Mouse (Mus musculus): Measurements from ENCODE around the gene Taf5l. TPM values are rescaled to one million over a fixed set of nuclear protein-coding genes. Genes with fewer than 3 reads are reported as not detected.
"Not testable (repeated sequence)": the region's sequence is repeated elsewhere in the genome, so short reads cannot be mapped to it uniquely, and the experiment has no call there.

Gene Taf5l
- polyA plus RNA-seq, 1 experiment from 2014 or later = 15.0 TPM

DNA sequence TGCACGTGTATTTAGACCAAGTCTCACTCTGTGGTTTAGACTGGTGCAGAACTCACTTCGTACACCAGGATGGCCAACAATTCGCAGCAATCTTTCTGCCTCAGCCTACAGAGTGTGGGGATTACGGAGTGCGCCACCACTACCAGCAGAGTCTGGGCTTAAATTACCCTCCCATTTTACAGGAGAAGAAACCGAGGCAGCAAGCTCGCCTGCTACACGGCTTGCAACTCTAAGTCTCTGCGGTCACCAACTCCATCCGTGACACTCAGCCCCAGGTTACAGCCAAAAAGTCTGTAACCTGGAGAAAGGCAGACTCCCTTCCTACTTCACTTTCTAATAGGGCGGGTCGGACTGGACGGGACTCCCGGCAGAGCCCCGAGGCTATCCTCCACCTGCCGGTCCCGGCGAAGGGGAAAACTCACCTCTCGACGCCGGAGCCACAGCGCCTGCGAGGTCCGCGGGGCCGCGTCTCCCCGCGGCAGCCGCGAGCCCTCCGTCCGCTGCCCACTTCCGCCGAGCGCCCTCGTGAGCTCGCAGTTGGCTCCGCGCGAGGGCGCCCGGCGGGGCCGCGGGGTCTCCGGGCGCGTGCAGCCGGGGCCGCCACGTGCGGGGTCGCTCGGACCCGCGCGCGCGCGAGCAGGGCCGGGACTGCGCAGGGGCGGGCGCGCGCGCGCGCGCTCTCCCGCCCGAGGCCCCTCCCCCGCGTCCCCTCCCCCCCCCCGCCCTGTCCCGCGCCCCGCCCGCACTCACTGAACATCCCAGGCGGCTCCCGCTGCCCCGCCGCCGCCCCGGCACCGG lies 559 bp downstream of the Taf5l start:
- Histone ChIP-seq H3K9me3 (ENCODE audit: low read length) (no peaks in the 10 kb centered on the region), H3K4me1 (ENCODE audit: insufficient read depth) (peaks cover 38% of the 10 kb centered on the region), H3K9ac (replicated peaks) (peak overlapping the region; percentile 93), H3K36me3 (replicated peaks; ENCODE audit: insufficient read depth, low read length) (peaks cover 12% of the 10 kb centered on the region), H3K27ac (ENCODE audit: low read depth) (peak overlapping the region; percentile 95), H3K27me3 (ENCODE audit: insufficient read depth, low read length) (no peaks in the 10 kb centered on the region), H3K4me2 (ENCODE audit: low read depth, low read length) (peak overlapping the region; percentile 76), H3K4me3 (ENCODE audit: low read depth, low read length) (peak overlapping the region; percentile 95)
- TF ChIP-seq EP300 (IDR thresholded peaks at IDR 0.05; ENCODE audit: low read depth) (no peak), CTCF (IDR thresholded peaks at IDR 0.05; ENCODE audit: low read depth) (peak; percentile 16; the same call in 1 of the 2 replicates)
- no peak for DNase-seq
- under 1% methylated on average over 52 of the region's 87 CpGs for WGBS (ENCODE audit: insufficient replicate concordance)
- ATAC-seq = peak; percentile 88

- Histone ChIP-seq H3K4me2 (ENCODE audit: low read depth, low read length) (peak overlapping the region; percentile 76), H3K4me3 (ENCODE audit: low read depth, low read length) (peak overlapping the region; percentile 95), H3K27me3 (ENCODE audit: insufficient read depth, low read length) (no peaks in the 10 kb centered on the region), H3K4me1 (ENCODE audit: insufficient read depth) (peaks cover 39% of the 10 kb centered on the region), H3K9me3 (ENCODE audit: low read length) (no peaks in the 10 kb centered on the region), H3K27ac (ENCODE audit: low read depth) (peak overlapping the region; percentile 95), H3K9ac (replicated peaks) (peak overlapping the region; percentile 93), H3K36me3 (replicated peaks; ENCODE audit: insufficient read depth, low read length) (peaks cover 9% of the 10 kb centered on the region)
- 9% methylated on average over 13 of the region's 13 CpGs for WGBS (ENCODE audit: insufficient replicate concordance)
- ATAC-seq (peak; percentile 35), DNase-seq (peak; percentile 59)
- TF ChIP-seq EP300 (IDR thresholded peaks at IDR 0.05; ENCODE audit: low read depth) (no peak), CTCF (IDR thresholded peaks at IDR 0.05; ENCODE audit: low read depth) (no peak)
These were observed 1.4 kb downstream of the Taf5l start for GRCm38 (mm10) chr8:124019782-124020181.

GRCm38 (mm10) chr8:124014751-124015150 lies 6.4 kb downstream of the Taf5l start:
- H3K4me3 ChIP-seq (ENCODE audit: low read depth, low read length) = no peak overlapping the region
- DNase-seq (no peak), ATAC-seq (no peak)
- H3K4me1 ChIP-seq (ENCODE audit: insufficient read depth) = peaks cover 39% of the 10 kb centered on the region
- TF ChIP-seq CTCF (IDR thresholded peaks at IDR 0.05; ENCODE audit: low read depth) = no peak
- TF ChIP-seq EP300 (IDR thresholded peaks at IDR 0.05; ENCODE audit: low read depth) = no peak
- no peaks in the 10 kb centered on the region for H3K27me3 ChIP-seq (ENCODE audit: insufficient read depth, low read length)
- WGBS (ENCODE audit: insufficient replicate concordance) = 57% methylated on average over 3 of the region's 3 CpGs
- no peaks in the 10 kb centered on the region for H3K9me3 ChIP-seq (ENCODE audit: low read length)
- 0 out of 2 replicates have a peak, but pooled peaks cover 4% of the 10 kb centered on the region for H3K36me3 ChIP-seq (replicated peaks; ENCODE audit: insufficient read depth, low read length)
- H3K9ac ChIP-seq (replicated peaks) = no peak overlapping the region
- H3K4me2 ChIP-seq (ENCODE audit: low read depth, low read length) = no peak overlapping the region
- peak overlapping the region; percentile 34; the same call in 1 of the 2 replicates for H3K27ac ChIP-seq (ENCODE audit: low read depth)

- 84% methylated on average over 7 of the region's 7 CpGs for WGBS (ENCODE audit: insufficient replicate concordance)
- not testable (repeated sequence) for H3K27me3 ChIP-seq (ENCODE audit: insufficient read depth, low read length)
- peaks cover 34% of the 10 kb centered on the region for H3K4me1 ChIP-seq (ENCODE audit: insufficient read depth)
These were observed 6.9 kb downstream of the Taf5l start for GRCm38 (mm10) chr8:124014299-124014698.

DNA sequence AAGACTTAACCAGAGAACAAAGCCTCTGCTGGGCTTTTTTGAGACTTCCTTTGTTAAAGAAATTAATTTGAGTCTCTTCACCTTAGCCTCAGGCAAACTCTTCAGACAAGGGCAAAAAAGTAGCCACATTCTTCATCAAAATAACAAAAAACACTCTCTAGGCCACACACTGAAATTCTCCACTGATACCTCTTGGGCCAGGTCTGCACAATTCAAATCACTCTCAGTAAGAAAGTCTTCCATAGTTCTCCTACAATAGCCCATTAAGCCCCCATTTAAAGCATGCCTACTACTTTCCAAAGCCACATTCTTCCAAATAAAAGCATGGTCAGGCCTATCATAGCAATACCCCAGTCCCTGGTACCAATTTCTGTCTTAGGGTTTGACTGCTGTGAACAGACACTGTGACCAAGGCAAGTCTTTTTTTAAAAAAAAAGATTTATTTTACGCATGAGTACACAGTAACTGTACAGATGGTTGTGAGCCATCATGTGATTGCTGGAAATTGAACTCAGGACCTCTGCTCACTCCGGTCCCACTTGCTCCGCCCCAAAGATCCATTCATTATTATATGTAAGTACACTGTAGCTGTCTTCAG lies 9.1 kb downstream of the Taf5l start:
- no peak overlapping the region for H3K4me2 ChIP-seq (ENCODE audit: low read depth, low read length)
- H3K27me3 ChIP-seq (ENCODE audit: insufficient read depth, low read length) = no peaks in the 10 kb centered on the region
- peaks cover 28% of the 10 kb centered on the region for H3K36me3 ChIP-seq (replicated peaks; ENCODE audit: insufficient read depth, low read length)
- no peak overlapping the region for H3K4me3 ChIP-seq (ENCODE audit: low read depth, low read length)
- ATAC-seq = no peak
- no peak for TF ChIP-seq CTCF (IDR thresholded peaks at IDR 0.05; ENCODE audit: low read depth)
- TF ChIP-seq EP300 (IDR thresholded peaks at IDR 0.05; ENCODE audit: low read depth) = no peak
- DNase-seq = no peak
- no peak overlapping the region for H3K9ac ChIP-seq (replicated peaks)
- peaks cover 17% of the 10 kb centered on the region for H3K4me1 ChIP-seq (ENCODE audit: insufficient read depth)
- H3K27ac ChIP-seq (ENCODE audit: low read depth) = no peak overlapping the region
- H3K9me3 ChIP-seq (ENCODE audit: low read length) = no peaks in the 10 kb centered on the region
- 93% methylated on average over 3 of the region's 3 CpGs for WGBS (ENCODE audit: insufficient replicate concordance)

More at GRCm38 (mm10) chr8:124014299-124014698, 6.9 kb downstream of the Taf5l start:
- peak overlapping the region; percentile 34; the same call in 1 of the 2 replicates for H3K27ac ChIP-seq (ENCODE audit: low read depth)
- not testable (repeated sequence) for H3K4me2 ChIP-seq (ENCODE audit: low read depth, low read length); H3K9me3 ChIP-seq (ENCODE audit: low read length); H3K9ac ChIP-seq (replicated peaks); DNase-seq; H3K36me3 ChIP-seq (replicated peaks; ENCODE audit: insufficient read depth, low read length); H3K4me3 ChIP-seq (ENCODE audit: low read depth, low read length); ATAC-seq

DNA sequence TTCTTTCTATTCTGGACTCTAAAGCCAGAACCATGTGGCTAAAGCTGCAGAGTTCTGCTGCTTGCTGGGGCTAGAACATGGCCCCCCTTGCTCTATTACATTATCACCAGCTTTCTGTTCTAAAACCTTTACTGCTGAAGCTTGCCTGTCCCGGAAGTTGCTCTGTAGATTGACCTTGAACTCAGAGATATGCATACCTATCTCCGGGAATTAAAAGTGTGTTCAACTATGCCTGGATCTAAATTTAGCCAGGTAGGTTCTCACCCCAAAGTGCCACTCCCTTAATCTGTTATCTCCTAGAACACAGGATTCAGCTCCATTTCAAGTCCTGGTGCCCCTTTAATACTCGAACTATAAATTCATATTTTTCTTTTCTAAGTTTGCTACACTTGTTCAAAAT lies 9.6 kb downstream of the Taf5l start:
- 38% methylated on average over 3 of the region's 3 CpGs for WGBS (ENCODE audit: insufficient replicate concordance)
- no peak overlapping the region for H3K4me2 ChIP-seq (ENCODE audit: low read depth, low read length)
- DNase-seq = no peak
- peaks cover 17% of the 10 kb centered on the region for H3K4me1 ChIP-seq (ENCODE audit: insufficient read depth)
- peaks cover 33% of the 10 kb centered on the region for H3K36me3 ChIP-seq (replicated peaks; ENCODE audit: insufficient read depth, low read length)
- no peak overlapping the region for H3K9ac ChIP-seq (replicated peaks)
- no peak for ATAC-seq
- H3K27me3 ChIP-seq (ENCODE audit: insufficient read depth, low read length) = no peaks in the 10 kb centered on the region
- H3K4me3 ChIP-seq (ENCODE audit: low read depth, low read length) = no peak overlapping the region
- TF ChIP-seq EP300 (IDR thresholded peaks at IDR 0.05; ENCODE audit: low read depth) (no peak), CTCF (IDR thresholded peaks at IDR 0.05; ENCODE audit: low read depth) (no peak)
- H3K27ac ChIP-seq (ENCODE audit: low read depth) = no peak overlapping the region
- no peaks in the 10 kb centered on the region for H3K9me3 ChIP-seq (ENCODE audit: low read length)

Measured in liver, postnatal 0 days (tissue).